Mouse (Mus musculus) myocyte (in vitro differentiated cells): ENCODE measurements around the gene Mme.

Experiments used
- CEBPB ChIP-seq: IDR thresholded peaks from 2 replicates; pipeline ENCODE4 v1.6.1; 2011; ENCODE audit warnings: mild to moderate bottlenecking, moderate library complexity; ENCODE audit not compliant: poor library complexity, insufficient read depth, severe bottlenecking
- POLR2AphosphoS2 ChIP-seq: IDR thresholded peaks from one replicate; pipeline ENCODE4 v1.6.1; 2011; ENCODE audit warnings: low read depth, control low read depth; ENCODE audit not compliant: insufficient read length
- SRF ChIP-seq: IDR thresholded peaks from one replicate; pipeline ENCODE4 v1.6.1; 2011; ENCODE audit warnings: low read depth; ENCODE audit not compliant: control insufficient read depth, insufficient read length

- no peak for TF ChIP-seq POLR2AphosphoS2
- TF ChIP-seq CEBPB: no peak
- no peak for TF ChIP-seq SRF
Observed at GRCm38 (mm10) chr3:63390774-63391173, 149.4 kb downstream of the Mme start.
